Mouse (Mus musculus) adrenal gland, postnatal 4 days (tissue): ENCODE measurements around the gene Mbd3. TPM values are rescaled to one million over a fixed set of nuclear protein-coding genes. Genes with fewer than 3 reads are reported as not detected.
"Not testable (repeated sequence)": the region's sequence is repeated elsewhere in the genome, so short reads cannot be mapped to it uniquely, and the experiment has no call there.

Source experiments
- DNase-seq, 2 experiments: peaks; one replicate each; pipeline ENCODE4 v3.0.0; 2021 to 2022; ENCODE audit warnings: low spot score in 2 of 2, mixed read lengths in 2 of 2
- total RNA-seq, 2 experiments: library from RNA; stranded (reverse); gene quantifications; 2 replicates each; pipeline ENCODE4 v1.2.3; 2021

The Mbd3 gene
- total RNA-seq, 2 experiments from 2014 or later = 142 to 147 TPM

DNA sequence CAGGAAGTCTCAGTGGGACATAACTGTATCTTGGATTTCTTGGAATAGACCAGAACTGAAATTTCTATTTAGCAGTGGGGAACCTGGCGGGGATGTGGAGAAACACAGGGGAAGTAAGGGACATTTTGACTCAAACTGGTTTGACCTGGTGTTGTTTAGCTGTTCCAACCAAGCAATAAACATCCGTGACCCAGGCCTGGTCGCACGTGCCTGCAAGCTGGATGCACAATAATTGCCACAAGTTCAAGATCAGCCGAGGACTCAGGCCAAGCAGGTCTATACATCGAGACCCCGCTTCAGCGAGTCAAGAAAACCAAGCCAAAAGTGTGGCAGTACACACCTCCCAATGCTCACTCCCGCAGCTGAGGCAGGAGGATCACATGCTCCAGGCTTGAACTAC is 27.4 kb downstream of the Mbd3 start:
- DNase-seq = no peak

DNA sequence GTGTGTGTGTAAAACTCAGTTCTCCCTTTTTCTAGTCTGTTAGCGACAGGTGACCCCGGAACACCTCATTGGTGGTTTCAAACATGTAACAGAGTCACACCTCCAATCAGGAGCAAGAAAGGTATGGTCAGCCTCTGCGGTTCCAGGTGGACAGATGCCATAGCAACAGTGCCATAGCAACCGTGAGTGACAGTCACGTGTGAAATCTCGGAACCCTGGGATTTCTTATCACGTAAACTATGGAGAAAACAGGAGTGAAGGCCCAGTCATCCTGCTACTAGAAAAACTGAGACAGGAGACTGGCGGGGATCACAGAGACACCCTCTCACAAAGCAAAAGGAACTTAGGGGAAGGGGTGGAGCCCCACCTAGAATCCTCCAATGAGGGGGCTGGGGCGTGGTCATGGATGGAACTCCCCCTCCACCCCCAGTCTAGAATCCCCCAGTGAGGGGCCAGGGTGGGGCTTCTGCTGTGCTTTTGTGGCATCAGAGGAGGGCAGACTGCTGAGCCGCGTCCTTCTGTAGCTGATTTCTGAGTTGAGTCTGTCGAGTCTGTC is 27.9 kb downstream of the Mbd3 start:
- no peak for DNase-seq

- DNase-seq = no peak
These were observed 29.2 kb downstream of the Mbd3 start for GRCm38 (mm10) chr10:80369995-80370747.

DNA sequence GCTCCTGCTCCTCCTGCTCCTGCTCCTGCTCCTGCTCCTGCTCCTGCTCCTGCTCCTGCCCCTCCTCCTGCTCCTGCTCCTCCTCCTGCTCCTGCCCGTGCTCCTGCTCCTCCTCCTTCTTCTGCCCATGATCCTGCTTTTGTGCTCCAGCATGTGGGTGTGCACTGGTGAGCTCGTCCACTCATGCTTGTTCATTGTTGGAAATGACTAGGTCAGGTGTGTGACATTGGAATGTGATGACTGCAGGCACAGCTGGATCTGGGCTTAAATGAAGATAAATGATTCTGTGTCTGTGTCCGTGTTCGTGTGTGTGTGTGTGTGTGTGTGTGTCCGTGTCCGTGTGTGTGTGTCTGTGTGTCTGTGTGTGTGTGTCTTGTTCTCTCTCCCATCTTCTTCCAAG is 31.0 kb downstream of the Mbd3 start:
- DNase-seq = no peak

DNA sequence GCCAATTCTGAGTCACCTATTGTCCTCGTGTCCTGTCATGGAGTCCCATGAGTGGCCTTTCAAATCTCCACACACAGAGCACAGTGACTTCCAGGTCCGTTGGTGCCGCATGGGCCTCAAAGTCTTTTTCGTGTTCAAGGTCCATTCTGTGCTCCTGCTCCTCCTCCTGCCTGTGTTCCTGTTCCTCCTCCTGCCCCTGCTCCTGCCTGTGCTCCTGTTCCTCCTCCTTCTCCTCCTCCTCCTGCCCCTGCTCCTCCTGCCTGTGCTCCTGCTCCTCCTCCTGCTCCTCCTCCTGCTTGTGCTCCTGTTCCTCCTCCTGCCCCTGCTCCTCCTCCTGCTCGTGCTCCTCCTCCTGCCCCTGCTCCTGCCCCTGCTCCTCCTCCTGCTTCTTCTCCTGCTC is 31.4 kb downstream of the Mbd3 start:
- DNase-seq = no peak

DNA sequence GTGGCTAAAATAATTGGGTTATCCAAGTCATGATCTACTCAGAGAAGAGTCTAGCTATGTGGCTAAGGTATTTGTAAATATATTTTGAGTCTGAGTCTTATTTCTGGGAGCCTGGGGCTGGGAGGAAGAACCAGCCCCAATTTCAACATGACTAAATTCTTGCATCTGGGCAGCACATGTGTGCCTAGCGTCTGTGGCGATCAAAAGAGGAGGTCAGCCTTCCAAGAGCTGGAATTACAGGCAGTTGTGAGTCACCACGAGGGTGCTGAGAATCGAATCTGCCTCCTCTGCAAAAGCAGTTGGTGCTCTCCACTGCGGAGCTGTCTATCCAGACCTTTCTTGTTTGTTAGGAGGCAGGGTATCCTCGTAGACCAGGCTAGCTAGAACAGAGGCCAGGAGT is 33.6 kb downstream of the Mbd3 start:
- DNase-seq = no peak

DNA sequence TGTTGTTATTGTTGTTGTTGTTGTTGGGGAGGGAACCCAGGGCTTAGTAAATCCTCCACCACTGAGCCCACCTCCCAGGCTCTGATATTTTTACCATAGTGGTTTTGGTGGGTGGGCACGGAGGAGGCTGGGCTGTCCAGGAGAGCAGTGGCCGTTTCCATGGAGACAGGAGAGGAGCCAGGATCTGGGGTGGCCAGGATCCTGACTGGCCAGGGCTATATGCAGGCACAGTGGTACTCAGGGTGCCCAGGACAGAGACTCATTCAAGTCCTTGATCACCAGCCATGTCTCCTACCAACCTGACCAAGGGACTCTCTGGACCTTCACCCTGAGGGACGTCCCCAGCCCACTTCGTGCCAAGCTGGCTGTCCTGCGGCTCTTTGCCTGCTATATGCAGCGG is 35.6 kb downstream of the Mbd3 start:
- DNase-seq = no peak

DNA sequence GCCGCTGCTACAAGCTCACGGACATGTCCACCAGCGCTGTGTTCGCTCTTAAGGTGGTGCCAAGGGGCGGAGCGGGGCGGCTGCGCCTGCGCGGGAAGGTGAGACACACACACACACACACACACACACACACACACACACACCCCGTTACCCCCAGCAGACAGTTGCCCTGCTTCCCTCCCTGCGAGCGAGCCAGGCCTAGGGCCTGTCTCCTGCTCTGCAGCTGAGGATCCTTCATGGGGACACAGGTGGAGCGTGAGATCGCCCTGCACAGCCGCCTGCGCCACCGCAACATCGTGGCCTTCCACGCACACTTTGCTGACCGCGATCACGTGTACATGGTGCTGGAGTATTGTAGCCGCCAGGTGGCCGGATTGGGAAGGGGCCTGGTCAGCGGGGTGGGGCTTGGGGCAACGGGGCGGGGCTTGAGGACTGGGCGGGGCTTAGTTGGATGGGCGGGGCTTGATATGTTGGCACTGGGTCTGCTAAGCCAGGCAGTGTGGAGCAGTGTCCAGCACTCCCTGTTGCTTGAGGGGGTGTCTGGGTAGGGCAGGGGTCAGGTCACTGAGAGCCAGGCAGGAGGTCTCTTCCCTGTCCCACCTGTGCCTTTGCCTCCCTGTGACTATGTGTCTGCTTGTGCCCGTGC is 41.2 kb downstream of the Mbd3 start:
- DNase-seq = no peak

DNA sequence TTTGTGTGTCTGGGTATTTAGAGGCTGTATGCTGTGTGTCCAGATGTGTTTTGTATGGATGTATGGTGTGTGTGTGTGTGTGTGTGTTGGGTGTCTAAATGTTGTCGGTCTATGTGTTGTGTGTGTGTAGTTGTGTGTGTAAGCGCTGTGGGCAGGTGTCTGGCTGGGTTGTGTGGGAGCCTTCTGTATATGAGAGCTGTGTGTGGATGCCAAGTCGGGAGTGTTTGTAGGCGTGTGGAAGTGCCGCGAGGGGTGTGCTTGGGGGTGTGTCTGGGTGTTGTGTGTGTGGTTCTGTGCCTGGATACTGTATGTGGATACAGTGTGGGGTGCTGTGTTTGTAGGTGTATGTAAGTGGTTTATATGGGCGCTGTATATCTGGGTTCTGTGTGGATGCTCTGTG is 42.0 kb downstream of the Mbd3 start:
- no peak for DNase-seq

DNA sequence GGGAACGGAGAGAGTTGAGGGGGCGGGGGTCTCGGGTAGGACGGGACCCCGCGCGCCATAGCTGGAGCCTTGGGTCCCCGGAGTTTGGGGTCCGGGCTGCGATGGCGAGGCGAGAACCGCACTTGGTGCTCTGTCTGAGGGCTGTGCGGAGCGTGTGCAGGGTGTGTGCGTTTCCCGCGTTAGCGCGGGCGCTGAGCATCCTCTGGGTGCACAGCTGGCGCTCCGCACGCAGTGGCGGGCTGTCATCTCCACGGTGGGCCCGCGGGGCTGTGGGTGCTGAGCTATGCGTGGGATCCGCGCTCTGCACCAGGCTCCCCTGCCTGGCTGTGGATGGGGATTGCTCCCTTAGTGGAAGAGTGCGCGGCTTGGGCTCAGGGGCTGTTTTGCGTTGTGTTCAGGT is 42.6 kb downstream of the Mbd3 start:
- DNase-seq = no peak

DNA sequence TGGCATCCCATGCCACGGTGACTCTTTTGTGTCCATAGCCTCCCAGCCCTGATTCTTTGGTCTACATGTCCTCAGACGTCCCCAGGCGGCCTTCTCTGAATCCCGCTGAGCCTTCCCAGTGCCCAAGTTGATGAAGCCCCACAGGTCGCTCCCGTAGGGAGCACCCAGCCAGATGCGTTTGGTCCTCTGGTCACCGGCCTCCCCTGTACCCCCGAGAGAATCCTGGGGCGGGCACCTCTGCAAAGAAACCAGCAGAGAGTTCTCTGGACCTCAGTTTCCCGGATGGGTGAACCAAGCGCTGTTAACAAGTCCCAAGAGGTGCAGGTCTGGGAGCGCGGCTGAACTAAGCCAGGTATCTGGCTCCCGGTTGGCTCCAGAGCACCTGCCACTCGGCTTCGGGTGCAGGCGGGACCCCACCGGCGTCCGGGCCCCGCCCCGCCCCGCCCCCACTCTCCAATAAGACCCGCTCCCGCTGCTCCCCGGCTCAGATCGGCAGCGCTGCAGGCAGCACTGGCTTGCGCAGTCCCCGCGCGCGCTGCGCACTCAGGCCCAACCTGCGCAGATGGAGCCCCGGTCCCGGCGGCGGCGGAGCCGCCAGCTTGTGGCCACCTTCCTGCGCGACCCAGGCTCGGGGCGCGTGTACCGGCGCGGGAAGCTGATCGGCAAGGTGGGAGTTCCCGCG is 43.2 kb downstream of the Mbd3 start, which contains the start of gene Plk5:
Gene Plk5 (plus strand): TSS at position 459 of the 682 bp plus-strand sequence.
- no peak for DNase-seq

GRCm38 (mm10) chr10:80355431-80355830 is 43.9 kb downstream of the Mbd3 start:
- no peak for DNase-seq

- DNase-seq = no peak
These were observed 46.6 kb downstream of the Mbd3 start for GRCm38 (mm10) chr10:80352727-80353126.

DNA sequence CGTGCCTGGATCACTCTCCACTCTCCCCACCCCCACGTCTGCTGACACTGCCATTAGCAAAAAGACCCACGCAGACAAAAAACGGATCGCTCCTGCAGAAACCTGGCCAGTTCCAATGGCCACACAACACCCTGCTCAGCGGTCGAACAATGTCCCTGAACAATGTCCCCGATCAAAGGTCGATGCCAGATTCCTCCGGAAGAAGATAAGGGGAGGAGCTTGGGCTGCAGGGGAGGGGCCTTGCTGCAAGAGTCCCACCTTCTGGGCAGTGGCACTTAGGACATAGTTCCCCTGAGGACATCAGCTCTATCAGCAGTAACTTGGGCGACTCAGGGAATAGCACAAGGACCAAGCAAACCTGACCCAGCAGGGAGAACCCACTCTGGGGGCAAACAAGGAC is 47.5 kb downstream of the Mbd3 start:
- no peak for DNase-seq

- DNase-seq = peak; percentile 78 to 79
These were observed 49.1 kb downstream of the Mbd3 start for GRCm38 (mm10) chr10:80350292-80350691.

DNA sequence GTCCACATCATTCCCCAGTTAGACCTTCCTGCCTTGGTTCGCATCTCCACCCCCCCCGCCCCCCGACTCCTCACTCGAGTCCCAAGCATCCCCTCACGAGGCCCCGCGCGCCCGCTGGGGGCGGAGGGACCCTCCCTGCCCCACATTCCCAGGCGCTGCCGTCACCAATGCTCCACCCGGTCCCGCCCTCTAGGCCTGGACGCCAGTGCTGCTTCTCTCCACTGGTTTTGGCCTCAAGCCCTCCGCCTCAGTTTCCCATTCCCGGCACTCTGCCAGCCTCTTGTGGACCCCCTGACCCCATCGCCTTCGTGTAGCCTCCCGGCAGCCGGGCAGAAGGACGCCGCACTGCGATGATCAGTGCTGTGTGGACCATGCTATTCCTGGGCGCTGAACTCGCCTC is 50.4 kb downstream of the Mbd3 start:
- DNase-seq = no peak

DNA sequence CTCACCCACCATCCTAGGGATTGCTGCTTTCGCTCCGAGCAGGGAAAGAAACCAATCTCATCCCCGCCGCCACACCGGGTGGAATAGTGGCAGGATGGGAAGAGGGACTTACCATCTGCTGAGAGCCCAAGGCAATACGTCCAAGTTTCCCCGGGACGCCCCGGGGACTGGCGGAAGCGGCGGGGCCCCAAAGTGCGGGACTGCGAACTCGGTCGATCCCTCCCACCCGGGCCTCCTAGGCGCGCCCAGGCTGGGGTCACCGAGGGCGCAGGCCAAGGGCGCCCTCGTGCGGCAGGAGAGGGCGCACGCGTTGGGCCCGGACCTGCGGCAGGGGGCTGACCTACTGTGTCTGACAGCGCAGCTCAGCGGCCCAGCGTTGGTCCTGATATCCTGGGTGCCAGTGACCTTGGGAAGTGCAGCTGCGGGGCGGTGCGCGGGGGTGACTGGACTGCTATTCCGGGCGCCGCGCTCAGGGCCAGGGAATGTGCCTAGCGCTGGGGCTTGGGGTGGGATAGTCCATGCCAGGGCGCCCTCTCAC is 51.0 kb downstream of the Mbd3 start, which contains the start of gene Adamtsl5:
Gene Adamtsl5 (minus strand): TSS at position 169 of the 538 bp plus-strand sequence.
- DNase-seq = no peak

GRCm38 (mm10) chr10:80347514-80347967 is 51.8 kb downstream of the Mbd3 start:
- DNase-seq = no peak

DNA sequence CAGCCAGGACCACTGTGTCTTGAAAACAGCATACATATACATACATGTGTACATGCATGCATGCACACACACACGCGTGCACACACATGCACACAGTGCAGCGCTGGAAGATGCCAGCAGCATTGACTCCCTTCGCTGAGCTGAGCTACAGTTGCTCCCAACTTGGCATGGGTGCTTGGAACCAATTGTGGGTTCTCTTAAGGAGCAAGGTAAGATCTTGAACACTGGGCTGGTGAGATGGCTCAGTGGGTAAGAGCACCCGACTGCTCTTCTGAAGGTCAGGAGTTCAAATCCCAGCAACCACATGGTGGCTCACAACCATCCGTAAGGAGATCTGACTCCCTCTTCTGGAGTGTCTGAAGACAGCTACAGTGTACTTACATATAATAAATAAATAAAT is 53.4 kb downstream of the Mbd3 start:
- not testable (repeated sequence) for DNase-seq

GRCm38 (mm10) chr10:80345122-80345521 is 54.2 kb downstream of the Mbd3 start:
- DNase-seq = no peak

- DNase-seq = no peak
These were observed 55.2 kb downstream of the Mbd3 start for GRCm38 (mm10) chr10:80344131-80344661.
